Mouse (Mus musculus): ENCODE measurements around the gene Cntnap5a. TPM values are rescaled to one million over a fixed set of nuclear protein-coding genes. Genes with fewer than 3 reads are reported as not detected.
"Not testable (repeated sequence)": the region's sequence is repeated elsewhere in the genome, so short reads cannot be mapped to it uniquely, and the experiment has no call there.

The Cntnap5a gene
- polyA plus RNA-seq, 1 experiment from 2014 or later: not detected

DNA sequence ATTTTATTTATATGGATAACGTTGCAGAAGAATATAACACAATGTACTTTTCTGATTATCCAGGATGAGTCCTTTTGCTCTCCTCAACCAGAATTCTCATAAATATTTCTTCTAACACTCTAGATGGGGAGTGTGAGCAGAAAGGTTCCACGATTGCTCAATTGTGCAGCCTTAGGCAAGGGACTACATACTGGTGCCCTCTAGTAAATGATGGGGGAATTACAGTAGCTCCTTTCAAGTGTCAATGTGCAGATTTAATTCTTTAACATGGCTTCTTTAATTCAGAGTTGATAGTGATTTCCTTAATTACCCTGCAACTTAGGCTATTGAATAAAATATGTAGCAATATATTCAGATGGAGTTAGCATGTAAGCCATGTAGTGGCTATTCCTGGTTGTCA, 442.5 kb downstream of the Cntnap5a start:
- TF ChIP-seq EP300 (IDR thresholded peaks at IDR 0.05) (no peak), CTCF (IDR thresholded peaks at IDR 0.05) (no peak)
- Histone ChIP-seq H3K27ac (ENCODE audit: low read length) (no peak overlapping the region), H3K27me3 (replicated peaks; ENCODE audit: insufficient read depth, low read length) (no peaks in the 10 kb centered on the region), H3K36me3 (ENCODE audit: insufficient read depth, low read length) (no peaks in the 10 kb centered on the region), H3K4me3 (ENCODE audit: low read depth, low read length) (no peak overlapping the region), H3K4me2 (replicated peaks; ENCODE audit: low read depth, low read length) (no peak overlapping the region), H3K9me3 (ENCODE audit: low read length) (no peaks in the 10 kb centered on the region), H3K9ac (replicated peaks; ENCODE audit: low read depth) (no peak overlapping the region), H3K4me1 (ENCODE audit: insufficient read depth, low read depth, low read length) (no peaks in the 10 kb centered on the region)
- ATAC-seq: no peak
- WGBS: 60% methylated on average over 2 of the region's 2 CpGs
- no peak for DNase-seq (ENCODE audit: low spot score)

DNA sequence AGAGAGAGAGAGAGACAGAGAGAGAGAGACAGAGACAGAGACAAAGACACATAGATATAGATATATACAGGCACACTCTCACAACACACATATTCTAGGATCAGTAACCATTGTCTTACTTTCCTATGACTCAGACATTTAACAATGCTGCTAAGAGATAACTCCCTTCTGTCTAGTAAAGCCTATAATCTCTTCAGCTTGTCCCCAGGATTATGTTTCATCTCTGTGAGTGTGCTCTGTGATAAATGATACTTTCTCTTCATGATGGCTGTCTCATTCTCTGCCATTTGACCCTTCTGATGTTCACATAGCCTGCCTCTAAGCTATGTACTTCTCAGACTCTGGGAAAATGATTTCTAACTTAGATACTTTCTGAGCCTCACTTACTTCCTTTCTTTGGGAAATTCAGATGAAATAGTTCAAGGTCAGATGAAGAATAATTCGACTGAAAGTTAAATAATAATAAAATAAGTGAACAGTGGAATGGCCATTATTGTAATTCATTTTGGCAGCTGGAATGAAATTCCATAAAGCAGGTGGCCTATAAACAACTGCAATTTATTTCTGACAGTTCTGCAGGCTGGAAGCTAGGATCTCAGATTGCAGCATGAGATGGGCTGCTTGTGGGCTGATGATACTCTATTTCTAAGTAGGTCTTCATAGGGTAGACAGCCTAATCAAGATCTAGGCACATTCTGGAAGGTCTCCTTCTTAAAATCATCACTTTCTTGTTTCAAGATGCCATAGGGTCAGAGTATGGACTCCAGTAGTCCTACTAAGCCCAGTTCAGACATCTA, 444.1 kb downstream of the Cntnap5a start:
- TF ChIP-seq EP300 (IDR thresholded peaks at IDR 0.05) (no peak), CTCF (IDR thresholded peaks at IDR 0.05) (no peak)
- Histone ChIP-seq H3K36me3 (ENCODE audit: insufficient read depth, low read length) (no peaks in the 10 kb centered on the region), H3K27me3 (replicated peaks; ENCODE audit: insufficient read depth, low read length) (no peaks in the 10 kb centered on the region), H3K4me3 (ENCODE audit: low read depth, low read length) (no peak overlapping the region), H3K27ac (ENCODE audit: low read length) (no peak overlapping the region), H3K9me3 (ENCODE audit: low read length) (no peaks in the 10 kb centered on the region), H3K4me2 (replicated peaks; ENCODE audit: low read depth, low read length) (no peak overlapping the region), H3K4me1 (ENCODE audit: insufficient read depth, low read depth, low read length) (no peaks in the 10 kb centered on the region), H3K9ac (replicated peaks; ENCODE audit: low read depth) (no peak overlapping the region)
- no peak for ATAC-seq
- DNase-seq (ENCODE audit: low spot score): no peak
- 40% methylated on average over 1 of the region's 1 CpGs for WGBS

DNA sequence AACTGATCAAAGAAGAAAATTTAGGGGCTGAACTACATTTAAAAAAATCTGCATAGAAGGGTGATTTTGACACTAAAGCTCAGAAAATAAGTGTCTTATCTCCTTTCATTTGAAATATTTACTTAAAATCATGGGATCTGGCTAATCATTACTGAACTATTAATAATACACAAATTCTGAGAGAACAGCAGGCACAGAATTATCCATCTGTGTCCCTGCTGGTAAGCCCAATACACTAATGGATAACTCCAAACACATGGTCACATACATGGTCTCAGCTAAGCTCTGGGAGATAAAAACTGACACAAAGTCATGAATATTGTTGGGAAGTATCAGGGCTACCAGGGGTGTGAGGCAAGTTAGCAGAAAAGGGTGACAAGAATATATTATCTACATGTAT, 447.9 kb downstream of the Cntnap5a start:
- no peak for ATAC-seq
- H3K27me3 ChIP-seq (replicated peaks; ENCODE audit: insufficient read depth, low read length): no peaks in the 10 kb centered on the region
- H3K4me1 ChIP-seq (ENCODE audit: insufficient read depth, low read depth, low read length): no peaks in the 10 kb centered on the region
- no peaks in the 10 kb centered on the region for H3K36me3 ChIP-seq (ENCODE audit: insufficient read depth, low read length)
- TF ChIP-seq EP300 (IDR thresholded peaks at IDR 0.05) (no peak), CTCF (IDR thresholded peaks at IDR 0.05) (no peak)
- DNase-seq (ENCODE audit: low spot score): no peak
- H3K4me2 ChIP-seq (replicated peaks; ENCODE audit: low read depth, low read length): no peak overlapping the region
- no peak overlapping the region for H3K9ac ChIP-seq (replicated peaks; ENCODE audit: low read depth)
- H3K4me3 ChIP-seq (ENCODE audit: low read depth, low read length): no peak overlapping the region
- no peak overlapping the region for H3K27ac ChIP-seq (ENCODE audit: low read length)
- no peaks in the 10 kb centered on the region for H3K9me3 ChIP-seq (ENCODE audit: low read length)

- Histone ChIP-seq H3K4me3 (ENCODE audit: low read depth, low read length) (no peak overlapping the region), H3K27ac (ENCODE audit: low read length) (no peak overlapping the region), H3K4me2 (replicated peaks; ENCODE audit: low read depth, low read length) (no peak overlapping the region), H3K36me3 (ENCODE audit: insufficient read depth, low read length) (no peaks in the 10 kb centered on the region), H3K4me1 (ENCODE audit: insufficient read depth, low read depth, low read length) (no peaks in the 10 kb centered on the region), H3K9me3 (ENCODE audit: low read length) (no peaks in the 10 kb centered on the region), H3K27me3 (replicated peaks; ENCODE audit: insufficient read depth, low read length) (no peaks in the 10 kb centered on the region), H3K9ac (replicated peaks; ENCODE audit: low read depth) (no peak overlapping the region)
- DNase-seq (ENCODE audit: low spot score) (no peak), ATAC-seq (no peak)
- no peak for TF ChIP-seq EP300 (IDR thresholded peaks at IDR 0.05)
- TF ChIP-seq CTCF (IDR thresholded peaks at IDR 0.05): no peak
These were observed 465.3 kb downstream of the Cntnap5a start for GRCm38 (mm10) chr1:116149764-116150369.

DNA sequence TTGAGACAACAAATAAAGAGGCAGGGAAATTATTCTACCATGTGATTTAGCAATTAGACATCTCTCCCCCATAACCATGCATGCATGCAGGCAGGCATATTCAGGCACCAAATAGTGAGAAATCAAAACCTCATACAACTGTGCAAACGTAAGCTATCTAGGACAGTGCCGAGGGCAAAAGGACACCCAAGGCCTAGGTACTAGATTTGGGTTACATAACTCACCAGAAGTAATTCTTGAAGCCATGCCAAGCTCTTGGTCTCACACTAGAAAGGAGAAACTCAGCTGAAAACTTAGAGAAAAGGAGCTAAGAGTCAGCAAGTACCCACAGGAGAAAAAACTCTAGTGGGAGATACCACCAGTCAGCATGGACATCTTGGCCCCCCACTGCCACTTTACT, 499.9 kb downstream of the Cntnap5a start:
- Histone ChIP-seq H3K27me3 (replicated peaks; ENCODE audit: insufficient read depth, low read length) (no peaks in the 10 kb centered on the region), H3K27ac (ENCODE audit: low read length) (no peak overlapping the region), H3K4me3 (ENCODE audit: low read depth, low read length) (no peak overlapping the region), H3K36me3 (ENCODE audit: insufficient read depth, low read length) (no peaks in the 10 kb centered on the region), H3K4me1 (ENCODE audit: insufficient read depth, low read depth, low read length) (no peaks in the 10 kb centered on the region), H3K9me3 (ENCODE audit: low read length) (no peaks in the 10 kb centered on the region), H3K9ac (replicated peaks; ENCODE audit: low read depth) (no peak overlapping the region), H3K4me2 (replicated peaks; ENCODE audit: low read depth, low read length) (no peak overlapping the region)
- no peak for ATAC-seq
- WGBS: 55% methylated on average over 2 of the region's 2 CpGs
- no peak for TF ChIP-seq CTCF (IDR thresholded peaks at IDR 0.05)
- no peak for TF ChIP-seq EP300 (IDR thresholded peaks at IDR 0.05)
- DNase-seq (ENCODE audit: low spot score): no peak

- H3K4me3 ChIP-seq (ENCODE audit: low read depth, low read length); DNase-seq (ENCODE audit: low spot score); H3K27ac ChIP-seq (ENCODE audit: low read length); H3K4me2 ChIP-seq (replicated peaks; ENCODE audit: low read depth, low read length); H3K36me3 ChIP-seq (ENCODE audit: insufficient read depth, low read length); H3K4me1 ChIP-seq (ENCODE audit: insufficient read depth, low read depth, low read length); H3K9me3 ChIP-seq (ENCODE audit: low read length); H3K9ac ChIP-seq (replicated peaks; ENCODE audit: low read depth); ATAC-seq; H3K27me3 ChIP-seq (replicated peaks; ENCODE audit: insufficient read depth, low read length): not testable (repeated sequence)
- 90% methylated on average over 1 of the region's 1 CpGs for WGBS
These were observed 503.6 kb downstream of the Cntnap5a start for GRCm38 (mm10) chr1:116188142-116188541.

Measured in lung, postnatal 0 days (tissue).